Mouse (Mus musculus): Measurements from ENCODE around the gene Mtus2. TPM values are rescaled to one million over a fixed set of nuclear protein-coding genes. Genes with fewer than 3 reads are reported as not detected.
"Not testable (repeated sequence)": the region's sequence is repeated elsewhere in the genome, so short reads cannot be mapped to it uniquely, and the experiment has no call there.

Gene Mtus2
- total and polyA plus RNA-seq, 3 experiments: 0.03 to 0.13 TPM; not detected in 1

DNA sequence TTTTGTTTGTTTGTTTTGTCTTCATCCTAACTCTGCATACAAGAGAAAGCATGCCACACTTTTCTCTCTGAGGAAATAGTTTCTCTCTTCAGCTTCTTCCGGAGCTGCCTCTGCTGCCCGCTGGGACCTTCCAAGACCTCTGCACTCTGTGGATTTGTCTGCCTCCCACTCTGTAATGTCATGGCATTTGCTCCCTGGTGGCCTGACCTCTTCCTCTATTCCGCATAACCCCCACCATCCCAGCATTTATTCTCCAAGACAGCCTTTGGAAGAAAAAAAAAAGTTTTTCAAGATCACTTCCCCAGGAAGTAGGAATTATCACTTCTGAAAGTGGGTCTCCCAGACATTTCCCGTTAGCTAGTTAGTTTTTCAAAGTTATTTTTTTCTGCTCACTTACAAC lies 218.0 kb downstream of the Mtus2 start:
- no peak overlapping the region for H3K9ac ChIP-seq (ENCODE audit: insufficient read depth, low read depth)
- no peaks in the 10 kb centered on the region for H3K36me3 ChIP-seq (replicated peaks in 1 of 2; ENCODE audit: control insufficient read depth in 1 of 2, insufficient read depth in 1 of 2, low read length in 1 of 2)
- dilution Hi-C loops (cut with MboI; ENCODE audit: extremely low pct_ligation_motif_present, extremely low pct_unique_long_range_greater_than_20kb, low sequenced_read_pairs): no loop called here
- H3K27ac ChIP-seq (ENCODE audit: insufficient read depth, low read depth): no peak overlapping the region
- H3K79me2 ChIP-seq (replicated peaks; ENCODE audit: control insufficient read depth, extremely low read depth, insufficient read depth, poor library complexity, severe bottlenecking): no peaks in the 10 kb centered on the region
- TF ChIP-seq USF1 (IDR thresholded peaks at IDR 0.05; ENCODE audit: low read depth, low read length): no peak
- no peak for TF ChIP-seq ELF1 (IDR thresholded peaks at IDR 0.05; ENCODE audit: low read depth, low read length)
- TF ChIP-seq MEF2A (IDR thresholded peaks at IDR 0.05; ENCODE audit: borderline replicate concordance, low read depth, low read length): no peak
- TF ChIP-seq ZNF384 (IDR thresholded peaks at IDR 0.05; ENCODE audit: low read depth, low read length): no peak
- no peak for TF ChIP-seq POLR2A (IDR thresholded peaks at IDR 0.05; ENCODE audit: low read depth, low read length)
- no peak for TF ChIP-seq MAX (IDR thresholded peaks at IDR 0.05; ENCODE audit: low read length)
- TF ChIP-seq USF2 (conservative IDR thresholded peaks at IDR 0.05; ENCODE audit: low read depth, low read length): no peak
- TF ChIP-seq CTCF (conservative IDR thresholded peaks at IDR 0.05 in 1 of 2, IDR thresholded peaks at IDR 0.05 in 1 of 2; ENCODE audit: low read depth in 2 of 2, low read length in 2 of 2): no peak
- TF ChIP-seq E2F4 (IDR thresholded peaks at IDR 0.05; ENCODE audit: insufficient replicate concordance, low read depth, low read length): no peak
- TF ChIP-seq IRF4 (IDR thresholded peaks at IDR 0.05; ENCODE audit: low read depth, low read length): no peak
- TF ChIP-seq JUN (IDR thresholded peaks at IDR 0.05; ENCODE audit: insufficient read depth, low read depth, low read length): no peak
- no peak for TF ChIP-seq JUND (conservative IDR thresholded peaks at IDR 0.05; ENCODE audit: low read depth, low read length)
- no peak for TF ChIP-seq GABPA (IDR thresholded peaks at IDR 0.05; ENCODE audit: insufficient replicate concordance, low read depth, low read length)
- no peak overlapping the region for H3K4me3 ChIP-seq (replicated peaks in 1 of 3; ENCODE audit: low read depth in 2 of 3, low read length in 2 of 3, poor library complexity in 1 of 3)
- no peak for DNase-seq (ENCODE audit: extremely low read depth)
- in situ Hi-C loops (cut with MboI; ENCODE audit: low pct_ligation_motif_present, low pct_unique_long_range_greater_than_20kb, low sequenced_read_pairs): no loop called here
- no peaks in the 10 kb centered on the region for H3K27me3 ChIP-seq (replicated peaks)
- H3K4me1 ChIP-seq (ENCODE audit: control insufficient read depth in 1 of 2, insufficient read depth in 2 of 2): no peaks in the 10 kb centered on the region
- peaks cover 14% of the 10 kb centered on the region for H3K9me3 ChIP-seq (replicated peaks; ENCODE audit: low read length)
- no peak overlapping the region for H3K4me2 ChIP-seq (ENCODE audit: insufficient read depth, low read depth, poor library complexity, severe bottlenecking)

DNA sequence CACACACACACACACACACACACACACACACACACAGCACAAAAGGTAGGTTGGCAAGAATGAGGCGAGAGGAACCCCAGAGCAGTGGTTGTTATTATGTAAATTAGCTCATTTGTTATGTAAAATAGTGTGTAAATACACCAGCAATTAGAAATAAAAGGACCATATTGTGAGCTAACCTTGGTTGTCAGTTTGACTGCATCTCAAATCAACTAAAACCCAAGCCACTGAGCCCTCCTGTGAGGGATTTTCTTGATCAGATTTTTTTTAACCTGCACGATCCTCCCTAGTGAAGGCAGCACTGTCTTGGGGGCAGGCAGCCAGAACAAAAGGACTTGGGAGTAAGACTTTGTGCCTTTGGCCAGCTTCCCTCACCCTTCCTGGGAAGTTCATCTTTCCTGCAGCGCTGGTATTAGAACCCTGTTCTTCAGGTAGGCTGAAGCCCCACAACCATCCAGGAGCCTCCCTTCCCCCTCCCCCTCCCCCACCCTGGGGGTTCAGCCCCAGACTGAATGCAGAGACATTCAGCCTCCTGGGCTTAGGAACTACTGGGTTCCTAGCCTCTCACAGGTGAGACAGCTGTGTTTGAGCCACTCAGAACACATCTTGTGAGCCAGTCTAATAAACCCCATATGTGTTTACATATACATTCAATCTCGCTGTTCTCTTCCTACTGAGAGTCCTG lies 218.8 kb downstream of the Mtus2 start:
- H3K4me2 ChIP-seq (ENCODE audit: insufficient read depth, low read depth, poor library complexity, severe bottlenecking): no peak overlapping the region
- no peak overlapping the region for H3K4me3 ChIP-seq (replicated peaks in 1 of 3; ENCODE audit: low read depth in 2 of 3, low read length in 2 of 3, poor library complexity in 1 of 3)
- no peak overlapping the region for H3K27ac ChIP-seq (ENCODE audit: insufficient read depth, low read depth)
- peaks cover 14% of the 10 kb centered on the region for H3K9me3 ChIP-seq (replicated peaks; ENCODE audit: low read length)
- H3K9ac ChIP-seq (ENCODE audit: insufficient read depth, low read depth): no peak overlapping the region
- H3K27me3 ChIP-seq (replicated peaks): no peaks in the 10 kb centered on the region
- DNase-seq (ENCODE audit: extremely low read depth): no peak
- in situ Hi-C loops (cut with MboI; ENCODE audit: low pct_ligation_motif_present, low pct_unique_long_range_greater_than_20kb, low sequenced_read_pairs): no loop called here
- dilution Hi-C loops (cut with MboI; ENCODE audit: extremely low pct_ligation_motif_present, extremely low pct_unique_long_range_greater_than_20kb, low sequenced_read_pairs): no loop called here
- no peaks in the 10 kb centered on the region for H3K36me3 ChIP-seq (replicated peaks in 1 of 2; ENCODE audit: control insufficient read depth in 1 of 2, insufficient read depth in 1 of 2, low read length in 1 of 2)
- H3K4me1 ChIP-seq (ENCODE audit: control insufficient read depth in 1 of 2, insufficient read depth in 2 of 2): no peaks in the 10 kb centered on the region
- no peaks in the 10 kb centered on the region for H3K79me2 ChIP-seq (replicated peaks; ENCODE audit: control insufficient read depth, extremely low read depth, insufficient read depth, poor library complexity, severe bottlenecking)
- no peak for TF ChIP-seq JUN (IDR thresholded peaks at IDR 0.05; ENCODE audit: insufficient read depth, low read depth, low read length)
- TF ChIP-seq ZKSCAN1 (IDR thresholded peaks at IDR 0.05; ENCODE audit: borderline replicate concordance, low read depth, low read length): no peak
- TF ChIP-seq CHD1 (IDR thresholded peaks at IDR 0.05; ENCODE audit: low read depth, low read length): no peak
- no peak for TF ChIP-seq UBTF (IDR thresholded peaks at IDR 0.05; ENCODE audit: low read depth, low read length)
- no peak for TF ChIP-seq JUND (conservative IDR thresholded peaks at IDR 0.05; ENCODE audit: low read depth, low read length)
- TF ChIP-seq RCOR1 (conservative IDR thresholded peaks at IDR 0.05; ENCODE audit: low read depth, low read length): no peak
- no peak for TF ChIP-seq MAFK (IDR thresholded peaks at IDR 0.05; ENCODE audit: insufficient replicate concordance, low read length)
- TF ChIP-seq ELF1 (IDR thresholded peaks at IDR 0.05; ENCODE audit: low read depth, low read length): no peak
- TF ChIP-seq MYC (IDR thresholded peaks at IDR 0.05; ENCODE audit: low read depth, low read length): no peak
- TF ChIP-seq MAZ (IDR thresholded peaks at IDR 0.05; ENCODE audit: low read depth, low read length): no peak
- no peak for TF ChIP-seq POLR2A (IDR thresholded peaks at IDR 0.05; ENCODE audit: low read depth, low read length)
- no peak for TF ChIP-seq GABPA (IDR thresholded peaks at IDR 0.05; ENCODE audit: insufficient replicate concordance, low read depth, low read length)
- TF ChIP-seq CHD2 (IDR thresholded peaks at IDR 0.05; ENCODE audit: low read length): no peak

DNA sequence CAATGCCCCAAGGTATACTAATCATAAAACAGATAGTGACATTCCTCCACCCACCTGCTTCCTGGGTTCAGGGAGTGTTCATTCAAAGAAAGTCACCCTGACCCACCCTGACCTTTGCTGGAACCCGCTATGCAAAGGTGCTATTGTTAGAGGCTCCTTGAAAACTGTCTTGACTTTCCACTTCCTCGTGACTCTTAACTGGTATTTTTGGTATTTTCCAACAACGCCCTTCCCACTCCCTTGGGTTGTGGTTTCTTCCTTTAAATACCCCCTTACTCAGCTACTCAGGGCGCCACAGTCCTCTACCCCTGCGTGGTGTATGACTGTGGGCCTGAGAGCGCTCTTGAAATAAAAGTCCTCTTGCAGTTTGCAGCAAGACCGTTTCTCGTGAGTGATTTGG lies 219.4 kb downstream of the Mtus2 start:
- H3K4me1 ChIP-seq (ENCODE audit: control insufficient read depth in 1 of 2, insufficient read depth in 2 of 2); H3K27me3 ChIP-seq (replicated peaks); H3K27ac ChIP-seq (ENCODE audit: insufficient read depth, low read depth); H3K79me2 ChIP-seq (replicated peaks; ENCODE audit: control insufficient read depth, extremely low read depth, insufficient read depth, poor library complexity, severe bottlenecking); DNase-seq (ENCODE audit: extremely low read depth); H3K4me2 ChIP-seq (ENCODE audit: insufficient read depth, low read depth, poor library complexity, severe bottlenecking); H3K4me3 ChIP-seq (replicated peaks in 1 of 3; ENCODE audit: low read depth in 2 of 3, low read length in 2 of 3, poor library complexity in 1 of 3); H3K9ac ChIP-seq (ENCODE audit: insufficient read depth, low read depth); in situ Hi-C loops (cut with MboI; ENCODE audit: low pct_ligation_motif_present, low pct_unique_long_range_greater_than_20kb, low sequenced_read_pairs); H3K36me3 ChIP-seq (replicated peaks in 1 of 2; ENCODE audit: control insufficient read depth in 1 of 2, insufficient read depth in 1 of 2, low read length in 1 of 2); dilution Hi-C loops (cut with MboI; ENCODE audit: extremely low pct_ligation_motif_present, extremely low pct_unique_long_range_greater_than_20kb, low sequenced_read_pairs): not testable (repeated sequence)
- peaks cover 14% of the 10 kb centered on the region for H3K9me3 ChIP-seq (replicated peaks; ENCODE audit: low read length)

Measured in CH12.LX (cell line).